Mouse (Mus musculus): ENCODE data around the gene Pik3c2g. TPM values are rescaled to one million over a fixed set of nuclear protein-coding genes. Genes with fewer than 3 reads are reported as not detected.

Pik3c2g gene
- total RNA-seq, 2 experiments from 2014 or later: 0.27 to 0.69 TPM

- no peak for DNase-seq (ENCODE audit: low spot score in 2 of 2)
Measured at GRCm38 (mm10) chr6:139735708-139736626, 148.9 kb downstream of the Pik3c2g start.

- no peak for DNase-seq (ENCODE audit: low spot score in 2 of 2)
Measured at GRCm38 (mm10) chr6:139738350-139738749, 151.3 kb downstream of the Pik3c2g start.

GRCm38 (mm10) chr6:139742693-139743432 lies 155.8 kb downstream of the Pik3c2g start:
- DNase-seq (ENCODE audit: low spot score in 2 of 2): no peak

- no peak for DNase-seq (ENCODE audit: low spot score in 2 of 2)
Measured at GRCm38 (mm10) chr6:139746758-139747479, 159.9 kb downstream of the Pik3c2g start.

- no peak for DNase-seq (ENCODE audit: low spot score in 2 of 2)
Measured at GRCm38 (mm10) chr6:139748091-139748771, 161.2 kb downstream of the Pik3c2g start.

GRCm38 (mm10) chr6:139750599-139750998 lies 163.6 kb downstream of the Pik3c2g start:
- DNase-seq (ENCODE audit: low spot score in 2 of 2): no peak

- no peak for DNase-seq (ENCODE audit: low spot score in 2 of 2)
Measured at GRCm38 (mm10) chr6:139751022-139751421, 164.0 kb downstream of the Pik3c2g start.

- DNase-seq (ENCODE audit: low spot score in 2 of 2): no peak
Measured at GRCm38 (mm10) chr6:139757876-139758275, 170.9 kb downstream of the Pik3c2g start.

GRCm38 (mm10) chr6:139760978-139761377 lies 174.0 kb downstream of the Pik3c2g start:
- DNase-seq (ENCODE audit: low spot score in 2 of 2): no peak

GRCm38 (mm10) chr6:139764398-139764797 lies 177.4 kb downstream of the Pik3c2g start:
- no peak for DNase-seq (ENCODE audit: low spot score in 2 of 2)

- DNase-seq (ENCODE audit: low spot score in 2 of 2): no peak
Measured at GRCm38 (mm10) chr6:139769744-139770473, 182.9 kb downstream of the Pik3c2g start.

GRCm38 (mm10) chr6:139770535-139770934 lies 183.5 kb downstream of the Pik3c2g start:
- no peak for DNase-seq (ENCODE audit: low spot score in 2 of 2)

- no peak for DNase-seq (ENCODE audit: low spot score in 2 of 2)
Measured at GRCm38 (mm10) chr6:139777576-139778282, 190.7 kb downstream of the Pik3c2g start.

GRCm38 (mm10) chr6:139780028-139780427 lies 193.0 kb downstream of the Pik3c2g start:
- DNase-seq (ENCODE audit: low spot score in 2 of 2): no peak

- no peak for DNase-seq (ENCODE audit: low spot score in 2 of 2)
Measured at GRCm38 (mm10) chr6:139789479-139789878, 202.5 kb downstream of the Pik3c2g start.

GRCm38 (mm10) chr6:139799541-139800226 lies 212.7 kb downstream of the Pik3c2g start:
- no peak for DNase-seq (ENCODE audit: low spot score in 2 of 2)

- DNase-seq (ENCODE audit: low spot score in 2 of 2): no peak
Measured at GRCm38 (mm10) chr6:139821916-139822315, 234.9 kb downstream of the Pik3c2g start.

GRCm38 (mm10) chr6:139838239-139838638 lies 251.2 kb downstream of the Pik3c2g start:
- no peak for DNase-seq (ENCODE audit: low spot score in 2 of 2)

GRCm38 (mm10) chr6:139838713-139839112 lies 251.7 kb downstream of the Pik3c2g start:
- no peak for DNase-seq (ENCODE audit: low spot score in 2 of 2)
